Mouse (Mus musculus) heart, embryonic 15.5 days (tissue): ENCODE results near the gene Sorcs2. TPM values are rescaled to one million over a fixed set of nuclear protein-coding genes. Genes with fewer than 3 reads are reported as not detected.
"Not testable (repeated sequence)": the region's sequence is repeated elsewhere in the genome, so short reads cannot be mapped to it uniquely, and the experiment has no call there.

Experiments
- ATAC-seq: fragments of 200-750 bp; cut with Nextera tagmentation; replicated peaks from 2 replicates; pipeline ENCODE4 v1.8.0; 2017; ENCODE audit warnings: low read depth, moderate TSS enrichment; ENCODE audit not compliant: insufficient number of reproducible peaks, insufficient read depth, low FRiP score
- H3K27ac ChIP-seq: fragments of 300-500 bp; sonication (generic); 2 replicates; pipeline ENCODE4 v1.5.1; 2015; ENCODE audit warnings: mild to moderate bottlenecking, inconsistent platforms
- H3K27me3 ChIP-seq: fragments of 300-500 bp; sonication (generic); 2 replicates; pipeline ENCODE4 v1.6.1; 2015; ENCODE audit warnings: inconsistent platforms
- H3K36me3 ChIP-seq: fragments of 300-500 bp; sonication (generic); 2 replicates; pipeline ENCODE4 v1.6.1; 2015; ENCODE audit warnings: mild to moderate bottlenecking, inconsistent platforms
- H3K4me1 ChIP-seq: fragments of 300-500 bp; sonication (generic); replicated peaks from 2 replicates; pipeline ENCODE4 v1.6.1; 2015; ENCODE audit warnings: inconsistent platforms
- H3K4me2 ChIP-seq: fragments of 300-500 bp; sonication (generic); 2 replicates; pipeline ENCODE4 v1.6.1; 2015; ENCODE audit warnings: inconsistent platforms, mild to moderate bottlenecking, moderate library complexity
- H3K4me3 ChIP-seq: fragments of 300-500 bp; sonication (generic); 2 replicates; pipeline ENCODE4 v1.5.1; 2015; ENCODE audit warnings: mild to moderate bottlenecking, inconsistent platforms
- H3K9ac ChIP-seq: fragments of 300-500 bp; sonication (generic); 2 replicates; pipeline ENCODE4 v1.6.1; 2015; ENCODE audit warnings: mild to moderate bottlenecking, inconsistent platforms
- H3K9me3 ChIP-seq: fragments of 300-500 bp; sonication (generic); replicated peaks from 2 replicates; pipeline ENCODE4 v1.6.1; 2016; ENCODE audit warnings: inconsistent platforms
- WGBS: fragments of 180-500 bp; shearing (Covaris S2); methylation state at CpG from one replicate; pipeline ENCODE4 v1.1.7; 2015; ENCODE audit warnings: mixed read lengths; 5-methylcytosine and 5-hydroxymethylcytosine counted together
- polyA plus RNA-seq: library from polyadenylated mRNA; unstranded; fragments of >200 nt; fragmentation: Nextera tagmentation; extraction: Ambion mirVana; gene quantifications from 2 replicates; pipeline ENCODE4 v1.2.1, GENCODE M21; 2015

Gene Sorcs2
- polyA plus RNA-seq, 1 experiment from 2014 or later: 8.6 TPM

GRCm38 (mm10) chr5:36390591-36390927, 7.4 kb downstream of the Sorcs2 start:
- not testable (repeated sequence) for H3K9me3 ChIP-seq, H3K9ac ChIP-seq, H3K4me3 ChIP-seq, H3K4me2 ChIP-seq, H3K36me3 ChIP-seq, ATAC-seq
- peaks cover 49% of the 10 kb centered on the region for H3K4me1 ChIP-seq
- H3K27me3 ChIP-seq: peaks cover 10% of the 10 kb centered on the region; the same call in 1 of the 2 replicates
- H3K27ac ChIP-seq: peak overlapping the region; percentile 32; the same call in 1 of the 2 replicates

- no peaks in the 10 kb centered on the region for H3K9me3 ChIP-seq
- H3K9ac ChIP-seq: no peak overlapping the region
- no peak overlapping the region for H3K4me3 ChIP-seq
- H3K27me3 ChIP-seq: 0 out of 2 replicates have a peak, but pooled peaks cover 7% of the 10 kb centered on the region
- 76% methylated on average over 9 of the region's 9 CpGs for WGBS
- no peaks in the 10 kb centered on the region for H3K36me3 ChIP-seq
- peaks cover 46% of the 10 kb centered on the region for H3K4me1 ChIP-seq
- no peak overlapping the region for H3K4me2 ChIP-seq
- peak overlapping the region; percentile 32; the same call in 1 of the 2 replicates for H3K27ac ChIP-seq
- ATAC-seq: no peak
Observed at GRCm38 (mm10) chr5:36389731-36390590, 8.0 kb downstream of the Sorcs2 start.

- peak overlapping the region; percentile 83 for H3K27ac ChIP-seq
- peak; percentile 87 for ATAC-seq
- H3K4me2 ChIP-seq: peak overlapping the region; percentile 29; the same call in 1 of the 2 replicates
- peaks cover 64% of the 10 kb centered on the region for H3K4me1 ChIP-seq
- H3K4me3 ChIP-seq: no peak overlapping the region
- WGBS: 5% methylated on average over 5 of the region's 5 CpGs
- no peaks in the 10 kb centered on the region for H3K9me3 ChIP-seq
- H3K9ac ChIP-seq: no peak overlapping the region
- no peaks in the 10 kb centered on the region for H3K36me3 ChIP-seq
- H3K27me3 ChIP-seq: no peaks in the 10 kb centered on the region
Observed at GRCm38 (mm10) chr5:36385062-36385461, 12.9 kb downstream of the Sorcs2 start.

DNA sequence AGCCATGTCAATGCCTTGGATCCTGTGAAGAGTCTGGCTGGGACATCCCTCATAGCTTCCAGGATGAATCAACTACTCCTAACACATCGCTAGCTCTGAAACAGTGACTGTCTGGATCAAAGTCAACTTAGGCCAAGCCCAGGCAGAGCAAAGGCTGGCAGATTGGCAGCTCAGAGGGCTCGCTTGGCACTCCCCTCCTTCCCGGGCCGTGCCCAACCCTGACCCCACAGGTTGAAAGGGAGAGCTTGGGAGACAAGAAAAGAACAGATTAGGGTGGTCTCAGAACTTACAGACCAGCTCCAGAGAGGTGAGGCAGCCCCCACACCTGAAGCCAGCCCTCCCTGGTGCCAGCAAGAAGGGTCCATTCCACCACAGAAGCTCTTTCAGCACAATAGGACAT, 14.5 kb downstream of the Sorcs2 start:
- peaks cover 67% of the 10 kb centered on the region for H3K4me1 ChIP-seq
- no peak overlapping the region for H3K4me3 ChIP-seq
- no peaks in the 10 kb centered on the region for H3K36me3 ChIP-seq
- no peaks in the 10 kb centered on the region for H3K27me3 ChIP-seq
- no peak overlapping the region for H3K9ac ChIP-seq
- no peak for ATAC-seq
- WGBS: 87% methylated on average over 4 of the region's 4 CpGs
- no peak overlapping the region for H3K27ac ChIP-seq
- H3K9me3 ChIP-seq: no peaks in the 10 kb centered on the region
- H3K4me2 ChIP-seq: no peak overlapping the region

GRCm38 (mm10) chr5:36382721-36383120, 15.2 kb downstream of the Sorcs2 start:
- Histone ChIP-seq H3K27ac (no peak overlapping the region), H3K4me2 (no peak overlapping the region), H3K9me3 (no peaks in the 10 kb centered on the region), H3K36me3 (no peaks in the 10 kb centered on the region), H3K4me3 (no peak overlapping the region), H3K9ac (no peak overlapping the region), H3K27me3 (no peaks in the 10 kb centered on the region), H3K4me1 (peaks cover 71% of the 10 kb centered on the region)
- WGBS: 76% methylated on average over 4 of the region's 4 CpGs
- no peak for ATAC-seq

- ATAC-seq: no peak
- H3K27ac ChIP-seq: no peak overlapping the region
- 60% methylated on average over 8 of the region's 8 CpGs for WGBS
Observed at GRCm38 (mm10) chr5:36382134-36382693, 15.7 kb downstream of the Sorcs2 start.

DNA sequence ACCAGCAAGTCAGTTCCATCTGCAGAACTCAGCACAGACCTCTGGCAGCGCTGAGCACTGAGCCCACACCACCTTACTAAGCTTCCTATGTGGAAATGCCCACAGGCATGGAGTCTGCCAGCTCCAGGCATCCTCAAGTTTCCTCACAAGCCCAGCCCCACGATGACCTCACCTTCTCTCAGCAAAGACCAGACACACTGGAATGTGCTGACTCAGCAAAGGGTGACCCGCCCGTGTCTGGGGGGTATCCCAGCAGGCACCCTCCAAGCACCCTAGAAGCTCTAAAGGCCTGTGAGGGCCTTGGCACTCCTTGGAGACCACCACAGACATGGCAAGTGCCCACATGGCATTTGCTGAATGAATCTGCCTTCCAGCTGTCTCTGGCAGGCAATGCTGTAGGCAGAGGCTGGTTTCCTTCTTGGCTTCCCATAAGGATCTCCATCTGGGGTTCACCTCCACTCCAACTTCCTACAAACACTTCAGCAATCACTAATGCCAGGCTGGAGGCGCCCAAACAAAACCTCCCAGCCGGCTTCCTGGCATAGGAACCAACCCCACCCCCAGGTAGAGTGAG, 17.9 kb downstream of the Sorcs2 start:
- no peaks in the 10 kb centered on the region for H3K9me3 ChIP-seq
- H3K27ac ChIP-seq: 0 out of 2 replicates have a peak overlapping the region, but pooled peaks have one; percentile 3
- no peaks in the 10 kb centered on the region for H3K27me3 ChIP-seq
- 48% methylated on average over 6 of the region's 6 CpGs for WGBS
- no peak overlapping the region for H3K9ac ChIP-seq
- H3K36me3 ChIP-seq: no peaks in the 10 kb centered on the region
- no peak overlapping the region for H3K4me2 ChIP-seq
- peaks cover 70% of the 10 kb centered on the region for H3K4me1 ChIP-seq
- no peak overlapping the region for H3K4me3 ChIP-seq
- no peak for ATAC-seq

More at GRCm38 (mm10) chr5:36382134-36382693, 15.7 kb downstream of the Sorcs2 start:
- no peaks in the 10 kb centered on the region for H3K27me3 ChIP-seq
- H3K36me3 ChIP-seq: no peaks in the 10 kb centered on the region
- no peak overlapping the region for H3K4me2 ChIP-seq
- peaks cover 76% of the 10 kb centered on the region for H3K4me1 ChIP-seq
- H3K9ac ChIP-seq: no peak overlapping the region
- no peak overlapping the region for H3K4me3 ChIP-seq
- H3K9me3 ChIP-seq: no peaks in the 10 kb centered on the region

GRCm38 (mm10) chr5:36378370-36378738, 19.6 kb downstream of the Sorcs2 start:
- H3K4me2 ChIP-seq: no peak overlapping the region
- no peak for ATAC-seq
- peaks cover 68% of the 10 kb centered on the region for H3K4me1 ChIP-seq
- no peaks in the 10 kb centered on the region for H3K27me3 ChIP-seq
- no peaks in the 10 kb centered on the region for H3K36me3 ChIP-seq
- H3K9me3 ChIP-seq: no peaks in the 10 kb centered on the region
- H3K4me3 ChIP-seq: no peak overlapping the region
- WGBS: 88% methylated on average over 2 of the region's 2 CpGs
- H3K9ac ChIP-seq: no peak overlapping the region
- no peak overlapping the region for H3K27ac ChIP-seq

- Histone ChIP-seq H3K27me3 (no peaks in the 10 kb centered on the region), H3K9me3 (no peaks in the 10 kb centered on the region), H3K4me1 (peaks cover 68% of the 10 kb centered on the region), H3K9ac (no peak overlapping the region), H3K36me3 (no peaks in the 10 kb centered on the region), H3K27ac (peak overlapping the region; percentile 50), H3K4me3 (no peak overlapping the region), H3K4me2 (no peak overlapping the region)
- 72% methylated on average over 8 of the region's 8 CpGs for WGBS
- no peak for ATAC-seq
Observed at GRCm38 (mm10) chr5:36377456-36378369, 20.2 kb downstream of the Sorcs2 start.

DNA sequence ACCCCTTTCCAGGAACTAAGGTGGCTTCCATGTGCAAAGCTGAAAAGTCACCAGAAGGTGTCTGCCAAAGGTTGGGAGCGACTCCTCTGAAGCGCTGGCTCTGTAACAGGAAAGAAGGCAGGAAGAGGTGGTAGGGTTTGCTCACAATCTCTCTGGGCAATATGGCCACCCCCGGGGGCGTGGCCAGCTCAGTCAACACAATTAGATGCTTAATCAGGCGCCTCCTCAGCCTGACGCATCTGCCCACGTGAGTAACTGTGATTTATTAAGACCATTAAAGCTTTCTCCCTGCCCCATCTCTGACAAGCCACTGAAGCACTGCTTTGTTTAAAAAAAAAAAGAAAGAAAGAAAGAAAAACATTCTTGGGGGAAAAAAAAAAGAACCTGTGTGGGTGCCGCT, 22.1 kb downstream of the Sorcs2 start:
- Histone ChIP-seq H3K4me1 (peaks cover 80% of the 10 kb centered on the region), H3K27ac (no peak overlapping the region), H3K27me3 (no peaks in the 10 kb centered on the region), H3K4me2 (no peak overlapping the region), H3K9ac (no peak overlapping the region), H3K36me3 (no peaks in the 10 kb centered on the region), H3K9me3 (no peaks in the 10 kb centered on the region), H3K4me3 (no peak overlapping the region)
- ATAC-seq: no peak
- whole genome bisulfite sequencing: 61% methylated on average over 8 of the region's 8 CpGs
